Mouse (Mus musculus) erythroblast, embryonic 14.5 days (primary cell): Measurements from ENCODE around the gene Cog4. TPM values are rescaled to one million over a fixed set of nuclear protein-coding genes. Genes with fewer than 3 reads are reported as not detected.
"Not testable (repeated sequence)": the region's sequence is repeated elsewhere in the genome, so short reads cannot be mapped to it uniquely, and the experiment has no call there.

Source experiments
- H3K27me3 ChIP-seq: 2 replicates; pipeline ENCODE4 v1.6.1; 2012; ENCODE audit warnings: inconsistent platforms; ENCODE audit not compliant: control insufficient read depth
- H3K36me3 ChIP-seq: 2 replicates; pipeline ENCODE4 v1.6.1; 2012; ENCODE audit warnings: mild to moderate bottlenecking, inconsistent platforms; ENCODE audit not compliant: control insufficient read depth
- H3K4me1 ChIP-seq: 2 replicates; pipeline ENCODE4 v1.6.1; 2012; ENCODE audit warnings: inconsistent platforms; ENCODE audit not compliant: control insufficient read depth
- H3K4me3 ChIP-seq: replicated peaks from 2 replicates; pipeline ENCODE3; 2012; ENCODE audit warnings: moderate library complexity, mild to moderate bottlenecking, inconsistent platforms
- H3K9me3 ChIP-seq: 2 replicates; pipeline ENCODE4 v1.6.1; 2012; ENCODE audit warnings: low read length, inconsistent platforms, mixed read lengths; ENCODE audit not compliant: control insufficient read depth
- GATA1 ChIP-seq: IDR thresholded peaks from 2 replicates; pipeline ENCODE4 v1.6.1; 2012; ENCODE audit warnings: low read length, inconsistent platforms, mixed read lengths
- TAL1 ChIP-seq: IDR thresholded peaks from 3 replicates; pipeline ENCODE4 v1.6.1; 2012; ENCODE audit warnings: low read length, inconsistent platforms, mixed read lengths
- polyA plus RNA-seq: library from polyadenylated mRNA; stranded (reverse); fragments of >175 nt; gene quantifications from 2 replicates; pipeline ENCODE4 v1.2.3, GENCODE M21; 2012

Gene Cog4
- polyA plus RNA-seq, 1 experiment: 0.67 TPM

- H3K27me3 ChIP-seq: no peaks in the 10 kb centered on the region
- H3K9me3 ChIP-seq: no peaks in the 10 kb centered on the region
- peaks cover 83% of the 10 kb centered on the region for H3K36me3 ChIP-seq
- TF ChIP-seq TAL1 (no peak), GATA1 (no peak)
- H3K4me3 ChIP-seq: no peak overlapping the region
- peaks cover 99% of the 10 kb centered on the region for H3K4me1 ChIP-seq
Observed at GRCm38 (mm10) chr8:110925691-110926140, 79.3 kb downstream of the Cog4 start.

GRCm38 (mm10) chr8:110926690-110927089, 80.3 kb downstream of the Cog4 start:
- Histone ChIP-seq H3K36me3 (peaks cover 90% of the 10 kb centered on the region), H3K4me1 (peaks cover 99% of the 10 kb centered on the region), H3K9me3 (no peaks in the 10 kb centered on the region), H3K4me3 (no peak overlapping the region), H3K27me3 (no peaks in the 10 kb centered on the region)
- TF ChIP-seq TAL1: no peak
- no peak for TF ChIP-seq GATA1

- no peaks in the 10 kb centered on the region for H3K27me3 ChIP-seq
- H3K4me1 ChIP-seq: peaks cover 99% of the 10 kb centered on the region
- no peak for TF ChIP-seq GATA1
- TF ChIP-seq TAL1: no peak
- H3K36me3 ChIP-seq: peaks cover 87% of the 10 kb centered on the region
- no peaks in the 10 kb centered on the region for H3K9me3 ChIP-seq
- peak overlapping the region; percentile 44 for H3K4me3 ChIP-seq
Observed at GRCm38 (mm10) chr8:110928435-110928834, 82.0 kb downstream of the Cog4 start.

GRCm38 (mm10) chr8:110929066-110929465, 82.7 kb downstream of the Cog4 start:
- no peaks in the 10 kb centered on the region for H3K27me3 ChIP-seq
- peaks cover 99% of the 10 kb centered on the region for H3K4me1 ChIP-seq
- peaks cover 87% of the 10 kb centered on the region for H3K36me3 ChIP-seq
- peak; percentile 74 for TF ChIP-seq TAL1
- TF ChIP-seq GATA1: no peak
- H3K4me3 ChIP-seq: peak overlapping the region; percentile 44
- no peaks in the 10 kb centered on the region for H3K9me3 ChIP-seq

GRCm38 (mm10) chr8:110929672-110930071, 83.3 kb downstream of the Cog4 start:
- H3K4me1 ChIP-seq: peaks cover 99% of the 10 kb centered on the region
- peak overlapping the region; percentile 44 for H3K4me3 ChIP-seq
- peaks cover 87% of the 10 kb centered on the region for H3K36me3 ChIP-seq
- not testable (repeated sequence) for H3K9me3 ChIP-seq, H3K27me3 ChIP-seq

- Histone ChIP-seq H3K27me3 (no peaks in the 10 kb centered on the region), H3K9me3 (no peaks in the 10 kb centered on the region), H3K4me1 (peaks cover 99% of the 10 kb centered on the region), H3K36me3 (peaks cover 90% of the 10 kb centered on the region), H3K4me3 (peak overlapping the region; percentile 52)
- TF ChIP-seq GATA1 (peak; percentile 54), TAL1 (no peak)
Observed at GRCm38 (mm10) chr8:110931176-110931939, 85.0 kb downstream of the Cog4 start.

Other genes with a start within 250 kb of the Cog4 start
- 5.9 and 6.5 TPM in 2 replicates for gene Vac14, start 228.0 kb upstream of the Cog4 start, polyA plus RNA-seq
- gene Mtss1l, start 125.1 kb upstream of the Cog4 start, polyA plus RNA-seq: 0.05 and 0.12 TPM in 2 replicates
- not detected in 2 replicates for gene Il34, start 40.7 kb upstream of the Cog4 start, polyA plus RNA-seq
- gene Sf3b3, start 187 bp downstream of the Cog4 start, polyA plus RNA-seq: 0.49 and 0.52 TPM in 2 replicates
- 0.31 and 0.47 TPM in 2 replicates for gene Fuk, start 55.9 kb downstream of the Cog4 start, polyA plus RNA-seq
- 8.8 and 11.7 TPM in 2 replicates for gene St3gal2, start 73.3 kb downstream of the Cog4 start, polyA plus RNA-seq
- 4.4 and 5.7 TPM in 2 replicates for gene Ddx19a, start 151.2 kb downstream of the Cog4 start, polyA plus RNA-seq
- 0.09 and 0.20 TPM in 2 replicates for gene Ddx19b, start 185.2 kb downstream of the Cog4 start, polyA plus RNA-seq
- 4.3 and 8.5 TPM in 2 replicates for gene Aars, start 186.5 kb downstream of the Cog4 start, polyA plus RNA-seq
- 4.8 and 5.0 TPM in 2 replicates for gene Exosc6, start 209.7 kb downstream of the Cog4 start, polyA plus RNA-seq
- not detected in 2 replicates for gene Clec18a, start 245.8 kb downstream of the Cog4 start, polyA plus RNA-seq
- gene Pdpr, start 248.0 kb downstream of the Cog4 start, polyA plus RNA-seq: 0.05 TPM in 1 of 2 replicates, not detected in the other